Mouse (Mus musculus): ENCODE measurements at regions not wholly inside any gene's neighbourhood (a gene's known extent, or its start where the extent isn't known, plus 50 kb on each side); places are given as distances from the start of the nearest gene placed in this dataset.

DNA sequence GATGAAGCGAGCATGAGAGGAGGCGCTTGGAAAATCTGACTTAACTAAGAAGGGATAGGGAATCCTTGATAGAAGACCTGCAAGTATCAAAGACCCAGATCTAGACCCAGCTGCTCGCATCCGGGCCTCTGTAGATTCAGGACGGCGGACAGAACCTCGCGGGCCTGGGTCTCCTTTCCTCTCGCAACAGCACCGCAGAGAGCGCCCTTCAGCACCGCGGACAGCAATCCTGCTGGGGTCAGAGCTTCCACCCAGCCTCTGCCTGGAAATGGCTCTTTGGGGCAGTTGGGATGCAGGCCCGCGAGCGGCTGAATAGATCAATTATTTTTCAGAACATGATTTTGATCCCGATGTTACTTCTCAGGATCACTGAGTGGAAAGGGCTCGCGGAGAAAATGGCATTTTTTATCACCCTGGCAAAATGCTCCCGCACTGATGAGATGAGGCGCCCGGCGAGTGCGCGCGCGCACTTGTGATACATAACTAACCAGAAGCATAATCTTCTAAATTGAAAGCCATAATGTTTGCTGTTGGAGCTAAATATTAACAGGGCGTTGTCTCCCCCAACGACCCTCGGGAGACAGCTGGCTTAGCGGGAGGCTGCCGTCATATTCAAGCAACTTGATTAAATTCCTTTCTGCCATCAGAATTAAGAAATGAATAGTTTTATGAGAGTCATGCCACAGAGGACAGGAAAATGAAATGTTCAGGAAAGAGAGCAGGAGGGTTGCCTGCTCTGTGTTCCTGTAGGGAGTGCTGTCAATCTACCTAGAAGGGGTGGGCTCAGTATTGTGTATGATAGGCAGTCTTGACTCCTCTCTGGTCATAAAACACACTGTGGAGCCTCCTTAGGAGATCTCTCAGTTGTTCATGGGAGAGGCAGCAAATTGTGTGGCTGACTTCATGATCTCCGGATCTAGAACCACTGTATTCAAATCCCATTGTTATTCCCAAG lies 173.1 kb upstream of the Zc3h12a start:
- TF ChIP-seq POLR2A (IDR thresholded peaks at IDR 0.05; ENCODE audit: insufficient read depth, low read depth, low read length) (no peak), CTCF (IDR thresholded peaks at IDR 0.05; ENCODE audit: insufficient read depth, low read depth, low read length) (no peak)
